Mouse (Mus musculus) ES-Bruce4 (cell line): ENCODE results near the gene Chst8. TPM values are rescaled to one million over a fixed set of nuclear protein-coding genes. Genes with fewer than 3 reads are reported as not detected.

ENCODE experiments used
- H3K27ac ChIP-seq: 2 replicates; pipeline ENCODE4 v1.5.1; 2012; ENCODE audit warnings: low read length, inconsistent platforms; ENCODE audit not compliant: insufficient read depth
- H3K27me3 ChIP-seq: 2 replicates; pipeline ENCODE4 v1.6.1; 2012; ENCODE audit warnings: mild to moderate bottlenecking, low read length, inconsistent platforms; ENCODE audit not compliant: control insufficient read depth, poor library complexity, insufficient read depth, severe bottlenecking
- H3K36me3 ChIP-seq: 2 replicates; pipeline ENCODE4 v1.6.1; 2012; ENCODE audit warnings: inconsistent platforms, mild to moderate bottlenecking, low read length, moderate library complexity; ENCODE audit not compliant: control insufficient read depth, poor library complexity, insufficient read depth, severe bottlenecking
- H3K4me1 ChIP-seq: one replicate; pipeline ENCODE4 v1.8.1; 2011; ENCODE audit warnings: low read length; ENCODE audit not compliant: control insufficient read depth, insufficient read depth
- H3K4me3 ChIP-seq: 2 replicates; pipeline ENCODE4 v1.5.1; 2011; ENCODE audit warnings: low read depth, mild to moderate bottlenecking, low read length
- H3K9ac ChIP-seq: 2 replicates; pipeline ENCODE4 v1.6.1; 2012; ENCODE audit warnings: low read depth, mild to moderate bottlenecking, inconsistent platforms; ENCODE audit not compliant: poor library complexity, severe bottlenecking
- H3K9me3 ChIP-seq: replicated peaks from 2 replicates; pipeline ENCODE4 v1.6.1; 2012; ENCODE audit warnings: mild to moderate bottlenecking, low read length, inconsistent platforms; ENCODE audit not compliant: control insufficient read depth, poor library complexity, insufficient read depth, severe bottlenecking
- CTCF ChIP-seq: IDR thresholded peaks from one replicate; pipeline ENCODE4 v1.8.1; 2011; ENCODE audit warnings: low read depth, low read length
- EP300 ChIP-seq: IDR thresholded peaks from 2 replicates; pipeline ENCODE4 v1.6.1; 2011; ENCODE audit warnings: low read depth, low read length; ENCODE audit not compliant: insufficient read depth
- POLR2A ChIP-seq: IDR thresholded peaks from one replicate; pipeline ENCODE4 v1.8.1; 2011; ENCODE audit warnings: low read length; ENCODE audit not compliant: insufficient read depth
- polyA plus RNA-seq: library from polyadenylated mRNA; stranded (reverse); fragments of >200 nt; gene quantifications from 2 replicates; pipeline ENCODE4 v1.2.4, GENCODE M21; 2011; ENCODE audit warnings: low read depth; ENCODE audit not compliant: missing spikeins, insufficient read depth, insufficient read length

Gene Chst8
- polyA plus RNA-seq, 1 experiment, result 4.8 TPM

GRCm38 (mm10) chr7:34663145-34663544, 149.4 kb downstream of the Chst8 start:
- peaks cover 6% of the 10 kb centered on the region for H3K4me1 ChIP-seq
- no peaks in the 10 kb centered on the region for H3K9me3 ChIP-seq
- no peak overlapping the region for H3K9ac ChIP-seq
- H3K27ac ChIP-seq, result no peak overlapping the region
- no peaks in the 10 kb centered on the region for H3K27me3 ChIP-seq
- no peak overlapping the region for H3K4me3 ChIP-seq
- no peak for TF ChIP-seq CTCF
- peak; percentile 92 for TF ChIP-seq EP300
- TF ChIP-seq POLR2A, result no peak
- H3K36me3 ChIP-seq, result no peaks in the 10 kb centered on the region

DNA sequence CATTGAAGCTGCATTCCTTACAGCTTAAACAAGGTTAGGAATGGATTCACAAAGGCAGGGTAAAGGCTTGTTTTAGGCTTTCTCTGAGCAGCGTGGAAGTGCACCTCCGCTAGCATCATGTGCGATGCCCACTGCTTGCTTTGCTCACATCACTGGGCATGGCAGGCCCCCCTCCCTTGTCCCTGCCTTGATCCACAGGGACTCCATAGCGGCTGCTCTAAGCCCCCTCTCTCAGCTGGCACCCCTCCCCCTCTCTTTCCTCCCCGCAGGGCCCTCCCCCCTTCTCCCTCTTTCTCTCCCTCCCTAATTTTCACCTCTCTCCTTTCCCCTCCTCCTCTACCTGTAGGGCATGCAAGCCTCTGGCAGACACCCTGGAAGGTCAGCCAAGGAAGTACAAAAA, 150.3 kb downstream of the Chst8 start:
- H3K9ac ChIP-seq, result no peak overlapping the region

GRCm38 (mm10) chr7:34659386-34660085, 153.0 kb downstream of the Chst8 start:
- no peak for TF ChIP-seq POLR2A
- TF ChIP-seq EP300, result peak; percentile 89
- Histone ChIP-seq H3K27ac (peak overlapping the region; percentile 61), H3K9me3 (no peaks in the 10 kb centered on the region)

More for the DNA sequence above, 150.3 kb downstream of the Chst8 start:
- no peak overlapping the region for H3K27ac ChIP-seq
- no peaks in the 10 kb centered on the region for H3K27me3 ChIP-seq
- H3K9me3 ChIP-seq, result no peaks in the 10 kb centered on the region
- TF ChIP-seq EP300, result 0 out of 2 replicates have a peak, but pooled peaks have one; percentile 61
- no peak for TF ChIP-seq CTCF
- H3K4me3 ChIP-seq, result no peak overlapping the region
- H3K4me1 ChIP-seq, result peaks cover 3% of the 10 kb centered on the region
- no peaks in the 10 kb centered on the region for H3K36me3 ChIP-seq

DNA sequence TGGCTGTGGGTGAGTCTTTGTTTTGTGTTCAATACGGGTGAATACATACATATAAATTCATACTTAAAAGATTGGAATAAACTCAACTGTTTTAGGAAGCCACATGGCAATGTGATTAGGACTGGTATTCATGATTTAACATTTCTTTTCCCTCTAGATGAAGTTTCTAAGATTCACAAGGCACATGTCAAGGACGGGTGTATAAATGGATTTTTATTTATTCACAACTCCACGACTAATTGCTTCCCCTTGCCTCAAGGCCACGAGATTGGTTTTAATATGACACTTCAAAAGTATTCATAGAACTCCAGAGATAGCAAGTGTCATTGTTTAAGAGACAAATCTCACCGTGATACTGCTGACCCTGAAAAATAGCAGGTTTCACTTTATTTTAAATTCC, 155.9 kb downstream of the Chst8 start, which contains the start of gene Kctd15:
Kctd15 (minus strand) TSS at position 101 of the 400 bp plus-strand sequence.
- Histone ChIP-seq H3K27me3 (no peaks in the 10 kb centered on the region), H3K4me3 (peak within 1 kb of the TSS; percentile 90), H3K4me1 (peaks cover 3% of the 10 kb centered on the region), H3K9ac (peak within 1 kb of the TSS; percentile 94), H3K27ac (0 out of 2 replicates have a peak within 1 kb of the TSS, but pooled peaks have one; percentile 30), H3K36me3 (no peaks in the 10 kb centered on the region), H3K9me3 (no peaks in the 10 kb centered on the region)
- TF ChIP-seq EP300 (no peak), CTCF (no peak), POLR2A (no peak)

More at GRCm38 (mm10) chr7:34659386-34660085, 153.0 kb downstream of the Chst8 start:
- Histone ChIP-seq H3K9ac (no peak overlapping the region), H3K36me3 (no peaks in the 10 kb centered on the region), H3K4me3 (no peak overlapping the region), H3K27me3 (no peaks in the 10 kb centered on the region), H3K4me1 (peaks cover 3% of the 10 kb centered on the region)

DNA sequence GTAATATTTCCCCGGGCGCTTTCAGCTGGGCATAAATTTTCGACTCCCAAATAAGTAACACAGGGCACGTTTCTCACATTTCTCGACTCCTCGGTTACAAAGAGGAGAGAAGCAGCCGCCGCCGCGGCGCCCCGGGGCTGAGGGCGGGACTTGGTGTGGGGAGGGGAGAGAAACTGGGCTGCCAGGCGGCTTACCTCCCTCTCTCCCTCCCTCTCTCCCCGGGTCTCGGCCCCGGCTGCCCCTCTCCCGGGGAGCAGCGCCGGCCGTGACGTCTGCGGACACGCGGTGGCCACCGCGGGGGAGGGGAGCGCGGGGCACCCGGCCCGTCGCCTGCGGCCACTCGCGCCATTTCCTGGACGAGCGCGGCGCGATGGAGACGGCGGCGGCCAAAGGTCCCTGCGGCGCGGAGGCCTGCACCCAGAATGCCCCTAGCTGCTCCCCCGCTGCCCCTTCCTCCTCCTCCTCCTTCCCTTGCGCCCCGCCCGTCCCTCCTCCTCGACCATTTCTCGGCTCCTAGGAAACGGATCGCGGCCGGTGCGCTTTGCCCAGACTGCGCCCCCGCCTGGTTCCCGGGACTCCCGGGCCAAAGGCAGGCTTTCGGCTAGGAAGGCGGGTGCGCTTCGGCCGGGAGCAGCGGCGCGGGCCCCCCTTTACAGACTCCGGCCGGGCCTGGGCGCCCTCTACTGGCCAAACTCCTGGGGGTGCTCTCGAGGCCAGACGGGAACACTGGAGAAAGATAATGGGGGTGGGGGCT, 157.2 kb downstream of the Chst8 start:
- Histone ChIP-seq H3K36me3 (no peaks in the 10 kb centered on the region), H3K27ac (peak overlapping the region; percentile 76), H3K4me3 (peak overlapping the region; percentile 90), H3K4me1 (peaks cover 2% of the 10 kb centered on the region), H3K9ac (peak overlapping the region; percentile 94), H3K9me3 (no peaks in the 10 kb centered on the region), H3K27me3 (no peaks in the 10 kb centered on the region)
- TF ChIP-seq CTCF (peak; percentile 57), POLR2A (no peak), EP300 (0 out of 2 replicates have a peak, but pooled peaks have one; percentile 20)
